Comparison of ENCODE assay signal across 8 mouse cellular contexts in the genomic region with DNA sequence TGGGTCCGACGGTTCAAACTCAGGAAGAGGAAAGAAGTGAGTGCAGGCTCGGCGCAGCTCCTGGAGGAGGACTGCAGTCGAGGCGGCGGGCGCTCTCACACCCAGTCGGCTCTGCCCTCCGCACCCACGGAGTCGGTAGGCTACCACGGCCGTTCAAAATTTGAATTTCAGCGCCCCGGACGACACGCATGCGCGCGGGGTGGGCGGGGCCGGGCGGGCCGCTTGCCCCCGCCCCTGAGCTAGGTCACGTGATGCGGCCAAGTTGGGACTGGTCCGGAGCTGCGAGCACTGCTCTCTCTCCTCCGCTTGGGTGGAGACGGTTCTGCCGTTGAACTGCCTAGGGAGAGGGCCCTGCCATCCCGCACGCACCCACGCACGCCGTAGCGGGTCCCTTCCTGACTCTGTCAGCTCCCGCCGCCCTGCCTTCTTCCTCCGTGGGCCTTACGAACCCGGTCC. TPM values are rescaled to one million over a fixed set of nuclear protein-coding genes. Genes with fewer than 3 reads are reported as not detected.
A peak's percentile ranks its signal among the peaks of the same experiment; 100 is the strongest.
DNase-seq lines count a peak whose midpoint lies in the region; ATAC-seq lines count a peak whose summit lies in the region.

Gene Anln, minus strand, starts transcription at position 168 of the 456 bp plus-strand sequence.

- H3K9me3 ChIP-seq in forebrain, embryonic 13.5 days (replicated peaks): no peaks in the 10 kb centered on the region
- H3K9me3 ChIP-seq in liver, embryonic 15.5 days (replicated peaks): no peaks in the 10 kb centered on the region
- no peaks in the 10 kb centered on the region for H3K9me3 ChIP-seq in neural tube, embryonic 11.5 days (ENCODE audit: control insufficient read depth, low read length)
- no peaks in the 10 kb centered on the region for H3K9me3 ChIP-seq in stomach, embryonic 16.5 days (replicated peaks; ENCODE audit: control insufficient read depth, low read length)

- peaks cover 33% of the 10 kb centered on the region for H3K4me1 ChIP-seq in forebrain, embryonic 13.5 days
- peaks cover 44% of the 10 kb centered on the region for H3K4me1 ChIP-seq in liver, embryonic 15.5 days (replicated peaks)
- H3K4me1 ChIP-seq in neural tube, embryonic 11.5 days (ENCODE audit: control insufficient read depth, insufficient read depth, low read length): peaks cover 3% of the 10 kb centered on the region; the same call in 1 of the 2 replicates
- peaks cover 9% of the 10 kb centered on the region; the same call in 1 of the 2 replicates for H3K4me1 ChIP-seq in stomach, embryonic 16.5 days (ENCODE audit: control insufficient read depth, insufficient read depth, low read length)

- peak; percentile 94 for ATAC-seq in cerebellum, adult (ENCODE audit: insufficient number of reproducible peaks, low FRiP score, low TSS enrichment)
- ATAC-seq in forebrain, embryonic 13.5 days: peak; percentile 96
- ATAC-seq in liver, embryonic 15.5 days (ENCODE audit: insufficient read depth): peak; percentile 95
- peak; percentile 96 for ATAC-seq in neural tube, embryonic 11.5 days (ENCODE audit: insufficient read depth, low FRiP score, low TSS enrichment)
- peak; percentile 97 for ATAC-seq in stomach, embryonic 16.5 days (ENCODE audit: insufficient read depth, low FRiP score)

- no peaks in the 10 kb centered on the region for H3K27me3 ChIP-seq in forebrain, embryonic 13.5 days
- no peaks in the 10 kb centered on the region for H3K27me3 ChIP-seq in liver, embryonic 15.5 days
- H3K27me3 ChIP-seq in neural tube, embryonic 11.5 days (ENCODE audit: control insufficient read depth, insufficient read depth, low read length): no peaks in the 10 kb centered on the region
- no peaks in the 10 kb centered on the region for H3K27me3 ChIP-seq in stomach, embryonic 16.5 days (ENCODE audit: control insufficient read depth, insufficient read depth, low read length)

- H3K4me2 ChIP-seq in forebrain, embryonic 13.5 days: peak within 1 kb of the TSS; percentile 86
- H3K4me2 ChIP-seq in liver, embryonic 15.5 days: peak within 1 kb of the TSS; percentile 97
- peak within 1 kb of the TSS; percentile 50 for H3K4me2 ChIP-seq in neural tube, embryonic 11.5 days (ENCODE audit: low read depth)
- H3K4me2 ChIP-seq in stomach, embryonic 16.5 days (ENCODE audit: low read depth, low read length): peak within 1 kb of the TSS; percentile 69

- intact Hi-C loops in heart, postnatal 10 days (cut with DNase I): no loop called here

- 0% methylated on average over 41 of the region's 44 CpGs for WGBS in forebrain, embryonic 13.5 days
- whole genome bisulfite sequencing in liver, embryonic 15.5 days (ENCODE audit: insufficient replicate concordance): under 1% methylated on average over 44 of the region's 44 CpGs
- under 1% methylated on average over 43 of the region's 44 CpGs for WGBS in neural tube, embryonic 11.5 days
- WGBS in stomach, embryonic 16.5 days: 0% methylated on average over 43 of the region's 44 CpGs

- peak; percentile 97 for DNase-seq in ES-CJ7 (ENCODE audit: low read depth, low spot score)
- peak; percentile 95 to 96 for DNase-seq in heart, postnatal 10 days
- peak; percentile 98 for DNase-seq in kidney, postnatal 4 days
- DNase-seq in neural tube, embryonic 11.5 days (ENCODE audit: low spot score): peak; percentile 95

- no peaks in the 10 kb centered on the region for H3K36me3 ChIP-seq in forebrain, embryonic 13.5 days (ENCODE audit: poor library complexity, severe bottlenecking)
- peaks cover 13% of the 10 kb centered on the region for H3K36me3 ChIP-seq in liver, embryonic 15.5 days (replicated peaks)
- H3K36me3 ChIP-seq in neural tube, embryonic 11.5 days (ENCODE audit: control insufficient read depth, insufficient read depth, low read length): no peaks in the 10 kb centered on the region
- no peaks in the 10 kb centered on the region for H3K36me3 ChIP-seq in stomach, embryonic 16.5 days (ENCODE audit: control insufficient read depth, insufficient read depth, low read length)

- H3K9ac ChIP-seq in forebrain, embryonic 13.5 days: peak within 1 kb of the TSS; percentile 87
- H3K9ac ChIP-seq in liver, embryonic 15.5 days: peak within 1 kb of the TSS; percentile 98
- H3K9ac ChIP-seq in neural tube, embryonic 11.5 days (ENCODE audit: low read length): peak within 1 kb of the TSS; percentile 65
- H3K9ac ChIP-seq in stomach, embryonic 16.5 days (ENCODE audit: low read length): peak within 1 kb of the TSS; percentile 88

- peak within 1 kb of the TSS; percentile 82 for H3K27ac ChIP-seq in forebrain, embryonic 13.5 days
- peak within 1 kb of the TSS; percentile 96 for H3K27ac ChIP-seq in liver, embryonic 15.5 days (replicated peaks)
- H3K27ac ChIP-seq in neural tube, embryonic 11.5 days (ENCODE audit: low read depth, low read length): peak within 1 kb of the TSS; percentile 86
- peak within 1 kb of the TSS; percentile 88 for H3K27ac ChIP-seq in stomach, embryonic 16.5 days (ENCODE audit: low read length)

- peak within 1 kb of the TSS; percentile 86 for H3K4me3 ChIP-seq in forebrain, embryonic 13.5 days
- H3K4me3 ChIP-seq in liver, embryonic 15.5 days (replicated peaks): peak within 1 kb of the TSS; percentile 91
- peak within 1 kb of the TSS; percentile 80 for H3K4me3 ChIP-seq in neural tube, embryonic 11.5 days (ENCODE audit: low read depth, low read length)
- H3K4me3 ChIP-seq in stomach, embryonic 16.5 days (replicated peaks; ENCODE audit: low read length): peak within 1 kb of the TSS; percentile 96

RNA-seq across cellular contexts. Expression of gene Anln, which starts in this region (rescaled TPM):
- polyA plus RNA-seq in forebrain, embryonic 13.5 days (2015; fragmentation: Nextera tagmentation; extraction: Ambion mirVana): 22.7 and 23.1 TPM in 2 replicates
- total RNA-seq in heart, postnatal 10 days (2021): 10 to 100 TPM; 20.3 to 25.2 TPM
- 25.8 and 27.1 TPM in 2 replicates for polyA plus RNA-seq in liver, embryonic 15.5 days (2015; fragmentation: Nextera tagmentation; extraction: Ambion mirVana)
- polyA plus RNA-seq in neural tube, embryonic 11.5 days (2014; fragmentation: Nextera tagmentation; extraction: Ambion mirVana): 42.1 and 43.2 TPM in 2 replicates
- polyA plus RNA-seq in stomach, embryonic 16.5 days (2015; fragmentation: Nextera tagmentation; extraction: Ambion mirVana): 57.6 and 58.0 TPM in 2 replicates

Comparison
In these comparisons a context has a peak if more than half of its experiments do, and no peak if none do; other contexts are left out.
1. Peak in every context shown above with its lines: DNase-seq, ATAC-seq, H3K4me3 ChIP-seq and H3K27ac ChIP-seq.